23 mouse cellular contexts compared by ENCODE assay signal in genomic region chr10:37407487-37407886, GRCm38 (mm10).
"Had no signal": no experiment of that assay in that cellular context is flagged by ENCODE, and none has a peak within 500 bp of the region (broad histone marks: within the 10 kb centered on the region; RNA-seq: fewer than 3 reads in every experiment).

No protein-coding gene starts in this region.

- H3K27me3 ChIP-seq: embryonic facial prominence, embryonic 12.5 days; embryonic facial prominence, embryonic 13.5 days; embryonic facial prominence, embryonic 15.5 days; forebrain, embryonic 12.5 days; forebrain, embryonic 13.5 days; forebrain, embryonic 15.5 days had no signal

- H3K4me2 ChIP-seq: embryonic facial prominence, embryonic 12.5 days; embryonic facial prominence, embryonic 13.5 days; embryonic facial prominence, embryonic 15.5 days; forebrain, embryonic 12.5 days; forebrain, embryonic 13.5 days; forebrain, embryonic 15.5 days had no signal

- H3K36me3 ChIP-seq: embryonic facial prominence, embryonic 10.5 days; embryonic facial prominence, embryonic 12.5 days; embryonic facial prominence, embryonic 13.5 days; embryonic facial prominence, embryonic 15.5 days; forebrain, embryonic 10.5 days; forebrain, embryonic 12.5 days; forebrain, embryonic 15.5 days had no signal

- DNase-seq: cerebellum, adult 8-10 months; cerebellum, adult 9-10 months; cerebellum, adult 9-11 months; cerebellum, postnatal 36 days; embryo, embryonic 11 days; forebrain, postnatal 0 days; gastrocnemius, adult 2 months; gastrocnemius, postnatal 10 days; gastrocnemius, postnatal 14 days; gastrocnemius, postnatal 25 days; gastrocnemius, postnatal 36 days; heart, adult 11 months; heart, adult 18-20 months; heart, adult 2 months had no signal

- H3K4me3 ChIP-seq: embryonic facial prominence, embryonic 10.5 days; embryonic facial prominence, embryonic 12.5 days; embryonic facial prominence, embryonic 13.5 days; embryonic facial prominence, embryonic 15.5 days; erythroblast, embryonic 14.5 days; forebrain, embryonic 10.5 days; forebrain, embryonic 12.5 days; forebrain, embryonic 13.5 days; forebrain, embryonic 15.5 days; gastrocnemius, adult 2 months; heart, adult 2 months had no signal
